Mouse (Mus musculus) c-Kit-positive CD71-positive TER-119-positive erythroid progenitor cells, embryonic 14.5 days (primary cell): ENCODE results near the gene Notch3.

Experiments used
- DNase-seq: peaks from one replicate; pipeline ENCODE4 v3.0.0-alpha.2; 2013; ENCODE audit warnings: low spot score

Gene Notch3

DNA sequence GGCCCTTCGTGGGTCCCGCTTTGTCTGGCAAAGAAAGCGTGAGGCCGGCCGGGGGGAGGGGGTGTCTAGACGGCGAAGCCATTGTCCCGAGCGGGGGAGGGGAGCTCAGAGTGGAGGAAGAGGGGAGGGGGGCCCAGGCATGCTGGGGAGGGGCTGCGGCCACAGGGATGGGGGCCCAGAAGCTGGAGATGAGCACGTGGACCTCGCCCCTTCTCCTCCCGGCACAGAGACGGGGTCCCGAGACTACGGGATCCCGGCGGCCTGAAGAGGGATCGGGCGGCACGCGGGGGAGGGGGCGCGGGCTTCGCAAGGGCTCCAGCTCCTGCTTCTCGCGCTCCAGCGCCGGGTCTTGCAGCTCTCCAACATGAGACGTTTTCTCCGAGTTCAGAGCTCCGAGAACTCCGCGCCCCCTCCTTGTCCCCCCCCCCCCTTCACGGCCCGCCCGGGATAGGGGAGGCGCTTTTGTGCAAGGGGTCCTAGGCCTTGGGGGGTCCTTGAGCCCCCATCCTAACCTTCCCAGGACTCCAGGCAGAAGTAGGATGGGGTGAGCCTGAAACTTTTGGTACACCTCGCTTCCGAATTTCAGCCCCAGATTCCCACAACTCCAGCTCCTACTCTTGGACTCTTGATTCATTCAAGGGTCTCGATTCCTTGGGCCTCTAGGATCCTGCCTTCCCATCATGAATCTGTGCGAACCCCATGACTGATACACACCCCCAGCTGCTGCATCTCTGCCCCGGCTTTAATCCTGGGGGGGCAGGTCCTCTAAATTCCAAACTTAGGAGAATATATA is 653 bp downstream of the Notch3 start:
- DNase-seq = no peak

DNA sequence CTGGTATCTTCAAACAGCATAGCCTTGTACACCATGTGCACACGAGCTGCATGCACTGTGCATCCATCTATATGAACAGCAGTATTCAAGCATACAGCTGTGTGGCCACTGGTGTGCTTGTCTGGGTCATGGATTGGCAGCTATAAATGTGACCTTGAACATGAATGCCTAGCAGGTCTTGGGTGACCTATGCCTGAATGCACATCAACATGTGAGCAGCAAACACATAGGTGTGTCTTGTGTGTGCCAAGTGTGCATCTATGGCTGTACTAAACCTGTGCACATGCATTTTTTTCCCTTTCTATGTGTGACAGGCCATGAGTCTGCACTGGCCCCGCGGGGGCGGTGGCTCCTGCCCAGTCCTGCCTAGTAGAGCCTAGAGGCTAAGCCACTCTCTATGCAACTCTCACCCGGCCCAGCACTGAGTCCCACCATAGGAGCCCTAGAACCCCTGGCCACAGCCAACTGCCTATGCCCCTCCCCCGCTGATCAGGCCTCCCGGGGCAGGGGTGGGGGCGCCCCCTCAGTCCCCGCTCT is 1.3 kb downstream of the Notch3 start:
- no peak for DNase-seq

- DNase-seq = no peak
Observed at GRCm38 (mm10) chr17:32164780-32165179, 1.9 kb downstream of the Notch3 start.

DNA sequence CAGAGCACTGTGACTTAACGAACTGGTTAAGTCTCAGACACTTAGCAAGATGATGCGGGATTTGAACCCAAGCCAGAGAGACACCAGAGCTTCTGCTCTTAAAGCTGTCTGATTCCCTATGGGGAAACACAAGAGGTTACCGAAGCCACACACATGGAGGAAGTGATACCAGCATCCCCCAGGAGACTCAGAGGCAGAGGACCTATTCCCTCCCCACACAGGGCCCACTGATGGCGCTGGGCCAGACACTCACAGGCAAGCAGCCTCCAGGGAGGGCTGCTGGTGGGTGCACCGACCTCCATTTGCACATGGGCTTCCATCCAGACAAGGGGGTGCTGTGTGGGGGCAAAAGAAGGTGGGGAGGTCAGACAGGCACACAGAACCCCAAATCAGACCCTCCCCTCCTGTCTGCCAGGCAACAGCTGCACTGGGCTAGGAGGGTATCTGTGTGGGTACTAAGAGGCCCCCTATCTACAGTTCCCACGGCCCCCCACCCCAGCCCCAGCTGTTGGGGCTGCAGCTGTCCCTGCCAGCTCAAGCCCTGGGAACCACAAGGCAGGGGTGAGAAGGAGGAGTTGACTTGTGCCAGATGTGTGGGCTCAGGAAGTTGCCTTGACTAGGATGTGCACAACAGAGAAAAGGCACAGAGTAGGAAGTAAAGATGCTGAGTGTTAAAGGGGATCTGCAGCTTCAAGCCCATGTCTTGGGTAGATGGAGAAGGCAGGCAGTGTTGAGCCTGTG is 2.6 kb downstream of the Notch3 start:
- DNase-seq = no peak

GRCm38 (mm10) chr17:32162112-32162850 is 4.4 kb downstream of the Notch3 start:
- DNase-seq = no peak

DNA sequence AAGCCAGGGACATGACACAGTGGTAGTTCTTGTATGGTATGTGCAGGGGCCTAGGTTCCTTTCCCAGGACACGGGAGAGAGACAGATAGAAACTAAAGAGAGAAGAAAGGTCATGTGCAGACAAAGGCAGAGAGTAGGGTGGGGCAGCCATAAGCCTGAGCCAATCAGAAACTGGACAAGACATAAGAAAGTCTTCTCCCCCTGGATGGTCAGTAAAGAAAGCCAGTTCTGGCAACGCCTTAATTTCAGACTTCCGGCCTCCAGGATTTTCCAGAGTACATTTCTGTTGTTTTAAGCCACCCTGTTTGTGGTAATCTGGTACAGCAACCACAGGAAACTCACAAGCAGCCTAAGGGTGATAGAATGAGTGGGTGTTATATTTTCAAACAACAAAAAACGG is 5.8 kb downstream of the Notch3 start:
- DNase-seq = no peak

- DNase-seq = no peak
Observed at GRCm38 (mm10) chr17:32158841-32159240, 7.8 kb downstream of the Notch3 start.

DNA sequence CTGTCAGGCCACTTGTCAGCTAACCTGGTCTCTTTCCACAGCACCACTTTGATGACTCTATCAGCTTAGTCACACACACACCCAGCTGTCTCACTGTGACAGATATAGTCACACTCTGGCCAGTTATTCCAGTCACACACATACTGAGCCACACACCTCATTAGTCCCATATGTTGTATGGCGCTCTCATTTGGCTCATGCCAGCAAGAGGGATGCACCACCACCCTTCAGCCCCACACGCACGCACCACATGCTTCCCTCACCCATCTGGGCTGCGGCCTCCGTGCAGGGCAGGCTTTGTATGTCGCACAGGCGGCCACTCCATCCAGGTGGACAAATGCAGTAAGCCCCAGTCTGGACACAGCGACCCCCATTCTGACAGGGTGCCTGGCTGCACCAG is 19.9 kb downstream of the Notch3 start:
- no peak for DNase-seq

GRCm38 (mm10) chr17:32142907-32143854 is 23.5 kb downstream of the Notch3 start:
- DNase-seq = peak; percentile 67

- no peak for DNase-seq
Observed at GRCm38 (mm10) chr17:32142234-32142633, 24.4 kb downstream of the Notch3 start.

- no peak for DNase-seq
Observed at GRCm38 (mm10) chr17:32133375-32133774, 33.3 kb downstream of the Notch3 start.

DNA sequence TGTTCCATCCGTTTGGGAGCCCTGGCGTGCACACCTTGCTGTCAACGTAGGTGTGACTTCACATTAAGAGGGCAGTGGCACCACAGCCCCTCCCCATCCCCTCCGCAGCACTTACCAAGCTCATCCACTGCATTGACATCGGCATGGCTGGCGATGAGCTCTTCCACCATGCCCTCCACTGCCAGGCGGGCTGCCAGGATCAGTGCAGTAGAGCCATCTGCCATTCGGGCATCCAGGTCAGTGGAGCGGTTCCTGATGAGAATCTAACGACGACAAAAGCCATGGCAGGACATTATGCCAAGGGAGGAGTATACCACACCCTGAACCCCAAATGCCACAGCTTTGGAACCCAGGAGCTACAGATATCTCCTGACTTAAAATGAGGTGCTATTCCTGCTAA is 34.6 kb downstream of the Notch3 start:
- DNase-seq = no peak

DNA sequence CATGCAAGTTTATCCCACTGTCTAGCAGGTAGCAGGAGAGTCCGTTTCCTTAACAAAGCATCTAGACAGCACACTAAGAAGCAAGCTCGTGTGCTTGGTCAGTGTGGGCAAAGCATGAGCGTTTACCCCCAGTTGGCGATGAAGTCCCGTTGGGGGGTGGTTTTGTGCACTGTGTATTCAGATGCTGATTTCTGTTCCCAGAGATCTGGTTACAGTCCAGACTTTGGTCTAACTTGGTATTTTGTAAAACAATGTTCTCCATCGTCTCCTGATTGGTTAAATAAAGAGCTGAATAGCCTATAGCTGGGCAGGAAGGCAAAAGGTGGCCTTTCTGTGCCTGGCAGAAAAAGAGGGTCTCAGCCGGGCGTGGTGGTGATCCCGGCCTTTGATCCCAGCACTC is 36.1 kb downstream of the Notch3 start:
- DNase-seq = no peak

- DNase-seq = no peak
Observed at GRCm38 (mm10) chr17:32127195-32127594, 39.5 kb downstream of the Notch3 start.

DNA sequence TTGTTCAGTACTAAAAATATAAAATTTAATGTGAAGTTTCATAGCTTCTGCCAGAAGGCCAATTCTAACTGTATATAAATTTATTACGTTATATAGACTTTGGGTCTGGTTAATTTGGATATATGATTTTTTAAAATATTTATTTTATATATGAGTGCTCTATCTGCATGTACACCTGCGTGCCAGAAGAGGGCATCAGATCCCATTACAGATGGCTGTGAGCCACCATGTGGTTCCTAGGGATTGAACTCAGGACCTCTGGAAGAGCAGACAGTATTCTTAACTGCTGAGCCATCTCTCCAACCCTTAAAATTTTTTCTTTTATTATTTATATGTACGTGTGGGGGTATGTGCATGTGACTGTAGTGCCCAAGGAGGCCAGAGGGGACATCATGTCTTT is 41.2 kb downstream of the Notch3 start:
- no peak for DNase-seq

DNA sequence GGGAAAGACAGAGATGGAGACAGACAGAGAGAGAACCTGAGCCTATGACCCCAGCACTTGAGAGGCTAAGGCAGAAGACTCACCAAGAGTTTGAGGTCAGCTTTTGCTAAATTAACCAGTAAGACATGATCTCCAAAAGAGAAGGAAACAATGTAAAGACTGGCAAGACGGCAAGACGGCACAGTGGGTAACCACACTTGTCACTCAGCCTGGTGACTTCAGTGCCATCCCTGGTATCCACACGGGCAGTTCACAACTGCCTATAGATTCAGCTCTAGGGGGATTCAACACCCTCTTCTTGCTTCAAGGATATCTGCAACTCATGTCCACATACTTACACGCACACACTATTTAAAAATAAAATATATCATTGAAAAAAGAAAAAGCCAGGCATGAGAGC is 43.1 kb downstream of the Notch3 start:
- no peak for DNase-seq

DNA sequence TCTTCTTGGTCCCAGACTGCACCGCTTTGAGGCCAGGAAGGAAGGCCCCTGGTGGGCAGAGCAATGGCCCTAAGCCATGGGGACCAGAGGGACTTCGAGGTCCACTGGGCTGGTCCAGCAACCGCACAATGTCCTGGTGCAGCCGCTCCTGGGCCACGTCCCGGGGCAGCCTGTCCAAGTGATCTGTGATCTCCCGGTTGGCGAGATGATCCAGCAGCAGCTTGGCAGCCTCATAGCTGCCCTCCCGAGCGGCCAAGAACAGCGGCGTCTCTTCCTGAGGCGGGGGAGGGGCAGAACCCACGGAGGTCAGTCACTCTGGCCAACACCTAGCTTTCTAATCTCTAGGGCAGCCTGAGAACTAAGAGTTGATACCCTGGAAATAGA is 44.1 kb downstream of the Notch3 start:
- DNase-seq = no peak

DNA sequence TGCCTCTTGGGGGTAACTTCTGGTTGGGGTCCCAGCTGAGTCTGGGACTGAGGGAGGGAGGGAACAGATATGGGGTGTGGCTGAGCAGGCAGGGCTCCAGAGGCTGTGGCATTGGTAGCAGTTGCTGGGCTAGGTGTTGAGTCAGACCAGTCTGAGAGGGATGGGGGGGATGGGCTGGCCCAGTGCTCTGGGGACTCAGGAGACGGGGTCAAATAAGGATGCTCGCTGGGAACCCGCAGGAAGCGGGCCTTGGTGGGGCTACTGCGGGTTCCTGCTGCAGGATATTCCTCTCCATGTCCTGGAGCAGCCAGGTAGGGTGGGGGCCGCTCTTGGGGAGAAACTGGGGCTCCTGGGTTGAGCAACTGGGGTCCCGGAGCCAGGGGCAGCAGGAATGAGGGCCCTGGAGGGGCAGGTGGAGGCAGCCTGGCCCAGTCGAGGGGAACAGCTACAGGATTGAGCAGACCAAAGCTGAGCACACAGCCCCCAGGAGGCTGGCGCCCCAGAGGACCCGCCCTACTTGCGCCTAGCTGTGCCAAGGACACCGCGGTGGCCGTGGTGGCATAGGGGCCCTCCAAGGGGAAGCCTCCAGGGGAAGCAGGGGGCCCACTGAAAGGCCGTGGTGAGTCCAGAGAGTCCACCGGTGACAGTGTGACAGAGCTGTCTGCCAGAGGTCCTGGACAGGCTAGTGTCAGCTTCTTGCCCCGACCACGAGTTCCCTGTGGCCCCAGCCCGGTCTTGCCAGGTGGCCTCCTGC is 44.6 kb downstream of the Notch3 start:
- no peak for DNase-seq

DNA sequence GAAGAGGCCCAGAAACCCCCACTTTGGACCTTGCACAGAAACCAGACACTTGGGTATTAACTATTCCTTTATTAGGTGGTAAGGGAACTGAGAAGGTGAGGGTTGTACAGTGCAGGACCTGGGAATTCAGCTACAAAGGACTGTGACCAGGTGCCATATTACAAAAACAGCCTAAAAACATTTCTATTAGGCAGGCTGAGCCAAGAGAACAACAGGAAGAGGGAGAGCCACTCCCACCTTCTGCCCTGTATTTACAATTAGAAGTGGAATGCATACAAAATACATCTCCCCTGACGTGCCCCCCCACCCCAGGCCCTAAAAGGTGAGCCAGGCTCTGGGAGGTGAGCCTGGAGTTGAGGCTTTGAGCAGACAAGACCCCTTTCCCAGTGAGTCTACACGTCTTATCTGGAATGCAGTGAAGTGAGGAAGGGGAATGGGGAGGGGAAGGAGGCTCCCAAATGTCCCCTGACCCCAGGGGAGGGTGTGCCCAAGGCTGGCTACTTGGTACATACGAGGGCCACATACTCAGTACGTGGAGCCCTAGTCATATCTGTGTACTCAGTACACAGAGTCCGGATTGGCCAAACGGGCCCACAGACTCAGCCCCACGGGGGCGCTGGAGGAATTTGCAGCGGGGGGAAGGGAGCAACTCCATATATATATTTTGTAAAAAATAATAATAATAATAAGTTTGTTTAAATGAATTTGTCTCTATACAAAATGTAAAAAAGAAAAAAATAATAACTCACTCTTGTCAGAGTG is 45.7 kb downstream of the Notch3 start:
- no peak for DNase-seq

DNA sequence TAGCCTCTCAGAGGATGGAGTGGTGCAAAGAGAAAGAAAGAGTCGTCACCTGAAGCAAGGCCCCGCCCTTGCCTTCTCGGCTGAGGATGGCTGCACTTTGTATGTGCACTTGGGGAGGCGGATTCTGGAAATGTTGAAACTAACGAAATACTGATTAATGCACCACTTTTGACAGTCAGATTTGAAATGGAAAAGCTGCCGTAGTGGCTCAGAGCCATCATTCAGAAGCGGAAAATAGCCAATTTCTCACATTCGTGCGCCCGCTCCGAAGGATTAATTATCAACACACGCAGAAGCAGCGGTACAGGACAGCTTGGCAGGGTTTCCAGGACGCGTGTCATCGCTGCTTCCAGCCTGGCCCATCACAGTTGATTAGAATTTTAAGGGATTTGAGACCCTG is 47.5 kb downstream of the Notch3 start:
- no peak for DNase-seq
